Mouse (Mus musculus): ENCODE data around the gene Fig4. TPM values are rescaled to one million over a fixed set of nuclear protein-coding genes. Genes with fewer than 3 reads are reported as not detected.

The Fig4 gene
- polyA plus RNA-seq, 1 experiment from 2014 or later, result 18.1 TPM

DNA sequence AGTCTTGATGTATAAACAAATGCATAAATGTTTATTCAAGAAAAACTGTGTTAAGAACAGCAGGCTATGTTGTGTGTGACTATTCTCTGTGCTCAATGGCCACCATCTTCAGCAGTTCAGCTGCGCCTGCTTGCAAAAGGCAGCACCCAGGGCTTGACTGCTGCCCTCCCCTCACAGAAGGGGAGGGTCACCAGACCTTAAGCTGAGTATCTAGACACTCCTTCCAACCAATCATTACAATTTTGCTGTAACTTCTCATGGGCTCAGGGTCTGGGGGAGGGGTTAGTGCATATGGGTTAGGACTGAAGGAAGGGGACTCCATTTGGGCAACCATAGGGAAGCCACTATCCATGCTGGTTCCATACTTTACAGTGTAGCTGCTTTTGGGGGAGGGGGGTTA, 24.3 kb downstream of the Fig4 start:
- Histone ChIP-seq H3K4me1 (ENCODE audit: insufficient read depth, low read depth, low read length) (peaks cover 5% of the 10 kb centered on the region; the same call in 1 of the 2 replicates), H3K27ac (ENCODE audit: low read length) (no peak overlapping the region), H3K36me3 (ENCODE audit: insufficient read depth, low read length) (0 out of 2 replicates have a peak, but pooled peaks cover 5% of the 10 kb centered on the region), H3K27me3 (replicated peaks; ENCODE audit: insufficient read depth, low read length) (no peaks in the 10 kb centered on the region), H3K9ac (replicated peaks; ENCODE audit: low read depth) (no peak overlapping the region), H3K4me2 (replicated peaks; ENCODE audit: low read depth, low read length) (no peak overlapping the region), H3K4me3 (ENCODE audit: low read depth, low read length) (no peak overlapping the region), H3K9me3 (ENCODE audit: low read length) (no peaks in the 10 kb centered on the region)
- 0 out of 2 replicates have a peak, but pooled peaks have one; percentile 3 for ATAC-seq
- 85% methylated on average over 1 of the region's 1 CpGs for WGBS
- TF ChIP-seq EP300 (IDR thresholded peaks at IDR 0.05), result no peak
- no peak for TF ChIP-seq CTCF (IDR thresholded peaks at IDR 0.05)
- no peak for DNase-seq (ENCODE audit: low spot score)

DNA sequence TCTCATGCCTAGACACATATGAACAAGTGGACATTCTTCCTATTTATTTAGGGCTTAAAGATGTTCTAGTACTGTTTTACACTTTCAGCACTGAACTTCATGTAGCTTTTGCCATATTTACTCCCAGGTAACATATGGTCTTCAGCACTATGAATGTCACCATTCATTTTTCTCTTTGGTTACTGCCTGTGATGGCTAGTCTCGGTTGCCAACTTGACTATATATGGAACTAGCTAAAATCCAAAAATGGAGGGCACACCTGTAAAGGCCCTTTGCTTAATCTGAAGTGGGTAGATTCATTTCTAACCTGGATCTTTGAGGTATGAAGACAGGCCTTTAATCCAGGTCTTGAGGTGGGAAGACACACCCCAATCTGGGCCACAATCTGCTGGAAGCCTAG, 28.2 kb downstream of the Fig4 start:
- Histone ChIP-seq H3K4me2 (replicated peaks; ENCODE audit: low read depth, low read length) (no peak overlapping the region), H3K9ac (replicated peaks; ENCODE audit: low read depth) (no peak overlapping the region), H3K36me3 (ENCODE audit: insufficient read depth, low read length) (peaks cover 9% of the 10 kb centered on the region; the same call in 1 of the 2 replicates), H3K4me3 (ENCODE audit: low read depth, low read length) (no peak overlapping the region), H3K4me1 (ENCODE audit: insufficient read depth, low read depth, low read length) (peaks cover 5% of the 10 kb centered on the region; the same call in 1 of the 2 replicates), H3K27ac (ENCODE audit: low read length) (no peak overlapping the region), H3K27me3 (replicated peaks; ENCODE audit: insufficient read depth, low read length) (no peaks in the 10 kb centered on the region), H3K9me3 (ENCODE audit: low read length) (no peaks in the 10 kb centered on the region)
- no peak for TF ChIP-seq EP300 (IDR thresholded peaks at IDR 0.05)
- no peak for TF ChIP-seq CTCF (IDR thresholded peaks at IDR 0.05)
- ATAC-seq (no peak), DNase-seq (ENCODE audit: low spot score) (no peak)
- WGBS, result 93% methylated on average over 1 of the region's 1 CpGs

DNA sequence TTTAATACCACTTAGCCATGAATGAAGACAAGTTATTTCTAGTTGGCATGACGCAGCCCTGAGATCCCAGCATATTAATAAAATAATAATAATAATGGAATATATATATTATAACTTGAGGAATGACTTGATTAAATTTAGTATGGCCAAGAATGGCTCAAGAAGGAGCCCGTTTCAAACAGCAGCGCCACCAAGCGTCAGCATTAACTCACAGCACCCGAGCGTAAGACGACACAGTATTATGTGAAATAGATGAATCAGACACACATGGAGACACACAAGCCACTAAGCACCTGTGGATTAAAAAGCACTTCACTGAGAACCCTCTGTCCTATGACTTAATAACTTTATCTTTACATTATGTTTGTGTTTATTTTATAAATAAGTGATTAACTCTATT, 31.2 kb downstream of the Fig4 start:
- peak; percentile 6 for DNase-seq (ENCODE audit: low spot score)
- Histone ChIP-seq H3K27me3 (replicated peaks; ENCODE audit: insufficient read depth, low read length) (no peaks in the 10 kb centered on the region), H3K4me2 (replicated peaks; ENCODE audit: low read depth, low read length) (no peak overlapping the region), H3K4me1 (ENCODE audit: insufficient read depth, low read depth, low read length) (no peaks in the 10 kb centered on the region), H3K27ac (ENCODE audit: low read length) (no peak overlapping the region), H3K9ac (replicated peaks; ENCODE audit: low read depth) (no peak overlapping the region), H3K4me3 (ENCODE audit: low read depth, low read length) (no peak overlapping the region), H3K36me3 (ENCODE audit: insufficient read depth, low read length) (peaks cover 4% of the 10 kb centered on the region; the same call in 1 of the 2 replicates), H3K9me3 (ENCODE audit: low read length) (no peaks in the 10 kb centered on the region)
- 56% methylated on average over 7 of the region's 7 CpGs for WGBS
- TF ChIP-seq CTCF (IDR thresholded peaks at IDR 0.05) (peak; percentile 59), EP300 (IDR thresholded peaks at IDR 0.05) (no peak)
- ATAC-seq, result no peak

DNA sequence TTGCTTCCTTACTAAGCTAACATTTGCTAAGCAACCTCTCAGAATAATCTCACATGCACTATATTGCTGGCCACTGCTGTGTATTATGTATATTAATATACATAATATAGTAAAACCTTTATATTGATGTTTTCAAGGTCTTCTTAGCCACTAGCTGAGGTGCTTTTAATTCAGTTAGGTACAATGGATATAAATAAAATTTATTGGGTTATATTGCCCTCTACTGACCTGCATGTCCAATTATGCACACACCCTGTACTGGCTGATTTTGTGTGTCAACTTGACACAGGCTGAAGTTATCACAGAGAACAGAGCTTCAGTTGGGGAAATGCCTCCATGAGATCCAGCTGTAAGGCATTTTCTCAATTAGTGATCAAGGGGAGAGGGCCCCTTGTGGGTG, 41.2 kb downstream of the Fig4 start:
- no peaks in the 10 kb centered on the region for H3K4me1 ChIP-seq (ENCODE audit: insufficient read depth, low read depth, low read length)

DNA sequence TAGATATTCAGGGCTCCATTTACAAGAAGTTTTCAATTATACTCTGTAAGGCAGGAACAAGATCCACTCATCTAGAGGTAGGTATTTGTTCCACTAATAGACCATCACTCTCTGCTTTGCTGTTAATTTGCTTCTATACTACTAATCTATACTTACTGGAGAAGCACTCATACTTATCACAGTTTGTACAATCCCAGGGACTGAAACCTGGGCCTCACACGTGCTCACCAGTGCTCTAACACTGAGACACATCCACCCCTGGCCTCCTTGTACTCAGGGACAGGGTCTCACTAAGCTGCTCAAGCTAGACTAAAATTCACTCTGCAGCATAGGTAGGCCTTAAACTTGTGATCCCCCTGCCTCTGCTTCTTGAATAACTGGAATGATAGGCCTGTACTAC, 41.8 kb downstream of the Fig4 start:
- Histone ChIP-seq H3K27me3 (replicated peaks; ENCODE audit: insufficient read depth, low read length) (no peaks in the 10 kb centered on the region), H3K27ac (ENCODE audit: low read length) (no peak overlapping the region), H3K4me3 (ENCODE audit: low read depth, low read length) (no peak overlapping the region), H3K9me3 (ENCODE audit: low read length) (no peaks in the 10 kb centered on the region), H3K36me3 (ENCODE audit: insufficient read depth, low read length) (no peaks in the 10 kb centered on the region), H3K9ac (replicated peaks; ENCODE audit: low read depth) (no peak overlapping the region), H3K4me2 (replicated peaks; ENCODE audit: low read depth, low read length) (no peak overlapping the region), H3K4me1 (ENCODE audit: insufficient read depth, low read depth, low read length) (no peaks in the 10 kb centered on the region)
- DNase-seq (ENCODE audit: low spot score) (no peak), ATAC-seq (no peak)
- WGBS, result 24% methylated on average over 1 of the region's 1 CpGs
- TF ChIP-seq CTCF (IDR thresholded peaks at IDR 0.05) (no peak), EP300 (IDR thresholded peaks at IDR 0.05) (no peak)

More for the DNA sequence above, 41.2 kb downstream of the Fig4 start:
- Histone ChIP-seq H3K36me3 (ENCODE audit: insufficient read depth, low read length) (no peaks in the 10 kb centered on the region), H3K9ac (replicated peaks; ENCODE audit: low read depth) (no peak overlapping the region), H3K27ac (ENCODE audit: low read length) (no peak overlapping the region), H3K4me3 (ENCODE audit: low read depth, low read length) (no peak overlapping the region), H3K4me2 (replicated peaks; ENCODE audit: low read depth, low read length) (no peak overlapping the region), H3K27me3 (replicated peaks; ENCODE audit: insufficient read depth, low read length) (no peaks in the 10 kb centered on the region), H3K9me3 (ENCODE audit: low read length) (no peaks in the 10 kb centered on the region)
- no peak for DNase-seq (ENCODE audit: low spot score)
- TF ChIP-seq EP300 (IDR thresholded peaks at IDR 0.05) (no peak), CTCF (IDR thresholded peaks at IDR 0.05) (no peak)
- ATAC-seq, result no peak

DNA sequence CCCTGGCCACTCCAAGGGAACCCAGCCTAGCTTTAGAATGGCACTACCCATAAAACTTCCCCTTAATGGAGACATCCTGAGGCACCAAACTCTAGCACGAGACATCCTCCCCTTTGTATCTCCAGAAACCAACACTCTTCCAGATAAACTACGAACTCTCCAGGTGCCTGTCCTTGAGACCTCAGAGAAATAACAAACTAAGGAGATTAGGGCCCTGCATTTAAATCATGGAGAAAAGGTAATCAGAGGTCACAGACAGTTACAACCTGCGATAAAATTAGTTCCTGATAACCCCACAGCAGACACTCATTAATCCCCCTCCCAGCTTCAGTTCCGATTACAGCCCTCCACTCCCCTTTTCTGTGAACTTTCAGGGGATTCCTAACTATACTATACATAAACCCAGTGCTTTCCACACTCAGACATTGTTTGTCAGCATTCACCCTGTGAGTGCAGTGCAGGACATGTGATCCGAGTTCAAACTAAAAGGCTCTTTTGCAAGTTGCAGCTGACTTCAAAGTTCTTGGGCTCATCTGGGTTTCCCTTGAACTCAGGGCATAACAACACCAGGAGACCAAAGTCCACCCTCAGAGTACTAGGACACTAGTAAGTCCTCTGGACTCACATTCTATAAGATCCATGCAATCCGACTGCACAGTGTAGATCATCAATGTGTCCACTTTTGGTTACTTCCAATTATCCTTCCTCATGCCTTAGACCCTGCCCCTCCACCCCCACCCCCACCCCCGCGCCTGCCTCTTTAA, 42.6 kb downstream of the Fig4 start:
- no peak for ATAC-seq
- Histone ChIP-seq H3K9ac (replicated peaks; ENCODE audit: low read depth) (no peak overlapping the region), H3K27ac (ENCODE audit: low read length) (no peak overlapping the region), H3K9me3 (ENCODE audit: low read length) (no peaks in the 10 kb centered on the region), H3K4me2 (replicated peaks; ENCODE audit: low read depth, low read length) (no peak overlapping the region), H3K4me1 (ENCODE audit: insufficient read depth, low read depth, low read length) (no peaks in the 10 kb centered on the region), H3K4me3 (ENCODE audit: low read depth, low read length) (no peak overlapping the region), H3K36me3 (ENCODE audit: insufficient read depth, low read length) (no peaks in the 10 kb centered on the region), H3K27me3 (replicated peaks; ENCODE audit: insufficient read depth, low read length) (no peaks in the 10 kb centered on the region)
- no peak for DNase-seq (ENCODE audit: low spot score)
- TF ChIP-seq CTCF (IDR thresholded peaks at IDR 0.05), result no peak
- no peak for TF ChIP-seq EP300 (IDR thresholded peaks at IDR 0.05)
- 50% methylated on average over 8 of the region's 8 CpGs for WGBS
